Mouse (Mus musculus): ENCODE measurements around the gene Slc29a3. TPM values are rescaled to one million over a fixed set of nuclear protein-coding genes. Genes with fewer than 3 reads are reported as not detected.

Gene Slc29a3
- polyA plus RNA-seq, 1 experiment: 24.4 TPM

DNA sequence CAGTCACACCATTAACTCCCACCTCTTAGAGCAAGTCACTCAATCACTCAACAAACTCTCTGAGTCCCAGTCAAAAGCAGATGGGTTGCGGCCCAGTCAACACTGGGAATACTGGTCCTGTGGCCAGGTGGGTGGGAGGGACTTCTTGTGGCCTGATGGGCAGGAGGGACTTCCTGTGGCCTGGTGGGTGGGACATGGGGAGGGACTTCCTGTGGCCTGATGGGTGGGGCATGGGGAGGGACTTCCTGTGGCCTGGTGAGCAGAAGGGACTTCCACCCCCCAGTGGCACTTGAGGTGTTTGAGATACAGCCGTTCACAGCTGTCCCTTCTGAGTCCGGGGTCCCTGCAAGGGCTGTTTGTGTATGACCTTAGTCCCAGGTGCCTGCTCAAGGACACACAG is 84.0 kb downstream of the Slc29a3 start:
- no peak for DNase-seq (ENCODE audit: low read depth)

Other genes with a start within 250 kb of the Slc29a3 start
- 2.1 and 3.7 TPM in 2 replicates for gene Cdh23, start 56.3 kb downstream of the Slc29a3 start, polyA plus RNA-seq (2012; rRNA removed)
- gene Unc5b, start 78.8 kb upstream of the Slc29a3 start, polyA plus RNA-seq (2012; rRNA removed): 11.9 and 12.7 TPM in 2 replicates

Data from gonadal fat pad, adult 2 months (tissue).